Mouse (Mus musculus) CH12.LX (cell line): Measurements from ENCODE around the gene Akap2. TPM values are rescaled to one million over a fixed set of nuclear protein-coding genes. Genes with fewer than 3 reads are reported as not detected.

ENCODE experiments used
- DNase-seq: peaks from one replicate; pipeline ENCODE4 v3.0.0-alpha.2; 2013; ENCODE audit errors: extremely low read depth
- H3K27ac ChIP-seq: 2 replicates; pipeline ENCODE4 v1.5.1; 2012; ENCODE audit warnings: low read depth, mild to moderate bottlenecking, control low read depth, moderate library complexity; ENCODE audit not compliant: insufficient read depth
- H3K27me3 ChIP-seq: replicated peaks from 2 replicates; pipeline ENCODE3; 2012; ENCODE audit warnings: inconsistent platforms
- H3K36me3 ChIP-seq, 2 experiments: replicated peaks in 1 of 2; 2 replicates each; pipeline versions ENCODE3 to v1.6.1; 2012; ENCODE audit warnings: inconsistent platforms in 1 of 2, low read length in 1 of 2, mild to moderate bottlenecking in 1 of 2, mixed read lengths in 1 of 2, moderate library complexity in 1 of 2; ENCODE audit not compliant: control insufficient read depth in 1 of 2, insufficient read depth in 1 of 2
- H3K4me1 ChIP-seq, 2 experiments: 2 replicates each; pipeline ENCODE4 v1.6.1; 2012; ENCODE audit warnings: inconsistent platforms in 1 of 2, moderate library complexity in 1 of 2; ENCODE audit not compliant: insufficient read depth in 2 of 2, control insufficient read depth in 1 of 2
- H3K4me2 ChIP-seq: 2 replicates; pipeline ENCODE4 v1.6.1; 2012; ENCODE audit warnings: low read depth, mild to moderate bottlenecking, control low read depth; ENCODE audit not compliant: poor library complexity, insufficient read depth, severe bottlenecking
- H3K4me3 ChIP-seq, 3 experiments: fragments of 150-350 bp in 1 of 3; sonication (generic) in 1 of 3; replicated peaks in 1 of 3; 2 replicates each; pipeline versions ENCODE3 to v1.5.1; 2011 to 2012; ENCODE audit warnings: low read depth in 2 of 3, low read length in 2 of 3, mild to moderate bottlenecking in 2 of 3, moderate library complexity in 2 of 3, control low read depth in 1 of 3, improper control_type of control experiment in 1 of 3, inconsistent platforms in 1 of 3, mixed read lengths in 1 of 3; ENCODE audit not compliant: poor library complexity in 1 of 3
- H3K79me2 ChIP-seq: replicated peaks from 2 replicates; pipeline ENCODE4 v1.6.1; 2012; ENCODE audit warnings: mild to moderate bottlenecking, moderate library complexity; ENCODE audit not compliant: control insufficient read depth, poor library complexity, insufficient read depth, severe bottlenecking; ENCODE audit errors: extremely low read depth
- H3K9ac ChIP-seq: 2 replicates; pipeline ENCODE4 v1.6.1; 2012; ENCODE audit warnings: low read depth, mild to moderate bottlenecking, control low read depth, moderate library complexity; ENCODE audit not compliant: insufficient read depth
- H3K9me3 ChIP-seq: replicated peaks from 2 replicates; pipeline ENCODE3; 2012; ENCODE audit warnings: low read length, inconsistent platforms, mixed read lengths
- CTCF ChIP-seq, 2 experiments: IDR thresholded peaks in 1 of 2; conservative IDR thresholded peaks in 1 of 2; 2 replicates each; pipeline ENCODE4 v1.5.1; 2011 to 2012; ENCODE audit warnings: low read depth in 2 of 2, low read length in 2 of 2, improper control_type of control experiment in 1 of 2, inconsistent platforms in 1 of 2, mild to moderate bottlenecking in 1 of 2, moderate library complexity in 1 of 2
- ELF1 ChIP-seq: IDR thresholded peaks from 2 replicates; pipeline ENCODE4 v1.6.1; 2014; ENCODE audit warnings: low read depth, mild to moderate bottlenecking, inconsistent platforms, low read length, improper control_type of control experiment
- EP300 ChIP-seq: IDR thresholded peaks from 2 replicates; pipeline ENCODE4 v1.6.1; 2011; ENCODE audit warnings: low read length, improper control_type of control experiment
- ETS1 ChIP-seq: conservative IDR thresholded peaks from 2 replicates; pipeline ENCODE4 v1.6.1; 2012; ENCODE audit warnings: low read depth, mild to moderate bottlenecking, inconsistent platforms, low read length, improper control_type of control experiment, moderate library complexity
- JUN ChIP-seq: IDR thresholded peaks from 2 replicates; pipeline ENCODE4 v1.6.1; 2011; ENCODE audit warnings: low read depth, mild to moderate bottlenecking, low read length, improper control_type of control experiment, moderate library complexity; ENCODE audit not compliant: insufficient read depth
- MAFK ChIP-seq: IDR thresholded peaks from 2 replicates; pipeline ENCODE4 v1.6.1; 2011; ENCODE audit warnings: low read length, improper control_type of control experiment; ENCODE audit not compliant: insufficient replicate concordance
- MAZ ChIP-seq: IDR thresholded peaks from 2 replicates; pipeline ENCODE4 v1.6.1; 2012; ENCODE audit warnings: low read depth, mild to moderate bottlenecking, inconsistent platforms, low read length, improper control_type of control experiment, moderate library complexity
- MXI1 ChIP-seq: IDR thresholded peaks from 2 replicates; pipeline ENCODE4 v1.6.1; 2011; ENCODE audit warnings: mild to moderate bottlenecking, low read depth, low read length, improper control_type of control experiment
- MYC ChIP-seq: IDR thresholded peaks from 2 replicates; pipeline ENCODE4 v1.6.1; 2011; ENCODE audit warnings: low read depth, mild to moderate bottlenecking, improper control_type of control experiment, low read length
- NRF1 ChIP-seq: IDR thresholded peaks from 2 replicates; pipeline ENCODE4 v1.6.1; 2014; ENCODE audit warnings: low read depth, mild to moderate bottlenecking, inconsistent platforms, low read length, improper control_type of control experiment, moderate library complexity
- RCOR1 ChIP-seq: conservative IDR thresholded peaks from 2 replicates; pipeline ENCODE4 v1.6.1; 2012; ENCODE audit warnings: low read depth, mild to moderate bottlenecking, inconsistent platforms, low read length, improper control_type of control experiment
- SIN3A ChIP-seq: IDR thresholded peaks from 2 replicates; pipeline ENCODE4 v1.6.1; 2012; ENCODE audit warnings: low read length, improper control_type of control experiment, inconsistent platforms
- TCF12 ChIP-seq: IDR thresholded peaks from 2 replicates; pipeline ENCODE4 v1.6.1; 2014; ENCODE audit warnings: low read depth, mild to moderate bottlenecking, inconsistent platforms, low read length, improper control_type of control experiment
- USF1 ChIP-seq: IDR thresholded peaks from 2 replicates; pipeline ENCODE4 v1.6.1; 2014; ENCODE audit warnings: low read depth, mild to moderate bottlenecking, inconsistent platforms, low read length, improper control_type of control experiment
- USF2 ChIP-seq: conservative IDR thresholded peaks from 2 replicates; pipeline ENCODE4 v1.6.1; 2011; ENCODE audit warnings: low read depth, low read length, improper control_type of control experiment
- ZNF384 ChIP-seq: IDR thresholded peaks from 2 replicates; pipeline ENCODE4 v1.6.1; 2012; ENCODE audit warnings: low read depth, low read length, improper control_type of control experiment, inconsistent platforms
- dilution Hi-C: fragments of 300-500 bp; cut with MboI; formaldehyde crosslinking; loops from 2 replicates; pipeline ENCODE4 v1.14.3; 2020; ENCODE audit warnings: low sequenced_read_pairs; ENCODE audit not compliant: extremely low pct_unique_long_range_greater_than_20kb, extremely low pct_ligation_motif_present
- in situ Hi-C: fragments of 300-500 bp; cut with MboI; formaldehyde crosslinking; loops from 3 replicates; pipeline ENCODE4 v1.14.3; 2019; ENCODE audit warnings: low sequenced_read_pairs, low pct_ligation_motif_present, low pct_unique_long_range_greater_than_20kb, mixed read lengths
- polyA plus RNA-seq: library from polyadenylated mRNA; unstranded; fragments of >175 nt; gene quantifications from 2 replicates; pipeline ENCODE4 v1.2.1, GENCODE M21; 2012; ENCODE audit warnings: low read depth; ENCODE audit not compliant: insufficient read length
- total RNA-seq, 2 experiments: library from RNA; depleted of rRNA; stranded (reverse); fragments of 300-350 nt in 1 of 2; fragments of >200 nt in 1 of 2; gene quantifications; 2 replicates each; pipeline ENCODE4 v1.2.3; 2012 to 2014

Akap2 gene
- total and polyA plus RNA-seq, 3 experiments: 0.25 TPM; not detected in 2

GRCm38 (mm10) chr4:57782549-57783390 lies 65.3 kb downstream of the Akap2 start:
- no peak for DNase-seq
- Histone ChIP-seq H3K9ac (no peak overlapping the region), H3K79me2 (no peaks in the 10 kb centered on the region), H3K9me3 (no peaks in the 10 kb centered on the region), H3K36me3 (no peaks in the 10 kb centered on the region), H3K4me1 (peaks cover 4 to 16% of the 10 kb centered on the region in 2 experiments), H3K4me3 (no peak overlapping the region), H3K27ac (no peak overlapping the region), H3K4me2 (no peak overlapping the region), H3K27me3 (no peaks in the 10 kb centered on the region)
- TF ChIP-seq MAZ (no peak), MXI1 (no peak), USF2 (no peak), EP300 (no peak), MYC (no peak), SIN3A (no peak), NRF1 (no peak), MAFK (no peak), USF1 (no peak), CTCF (conservative IDR thresholded peaks at IDR 0.05 in 1 of 2, IDR thresholded peaks at IDR 0.05 in 1 of 2; ENCODE audit: low read depth in 2 of 2, low read length in 2 of 2) (no peak), ETS1 (no peak), ZNF384 (no peak), TCF12 (no peak), RCOR1 (no peak), ELF1 (no peak), JUN (no peak)
- in situ Hi-C loops: no loop called here
- dilution Hi-C loops: no loop called here

DNA sequence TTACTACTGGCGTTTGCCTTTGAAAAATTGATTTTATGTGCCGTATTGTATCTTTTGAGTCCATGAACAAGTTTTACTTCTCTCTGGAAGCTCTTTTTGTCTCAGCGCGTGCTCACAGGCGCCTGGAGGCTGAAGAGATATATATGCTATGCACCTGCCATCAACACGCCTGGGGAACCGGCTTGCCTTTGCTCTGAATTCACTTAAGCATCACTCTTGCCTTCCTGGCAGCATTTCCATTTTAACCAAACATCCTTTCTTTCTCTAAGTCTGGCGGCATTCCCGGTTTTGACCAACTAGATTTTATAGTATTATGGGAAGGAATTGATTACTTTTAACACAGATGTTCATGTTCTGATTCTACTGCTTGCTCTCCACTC lies 65.9 kb downstream of the Akap2 start:
- in situ Hi-C loops (no loop called here), dilution Hi-C loops (no loop called here)
- H3K9ac ChIP-seq: no peak overlapping the region
- no peak overlapping the region for H3K4me3 ChIP-seq
- no peaks in the 10 kb centered on the region for H3K36me3 ChIP-seq
- no peak overlapping the region for H3K4me2 ChIP-seq
- no peak overlapping the region for H3K27ac ChIP-seq
- H3K27me3 ChIP-seq: no peaks in the 10 kb centered on the region
- no peaks in the 10 kb centered on the region for H3K9me3 ChIP-seq
- DNase-seq: no peak
- no peak for TF ChIP-seq EP300
- no peaks in the 10 kb centered on the region for H3K79me2 ChIP-seq
- H3K4me1 ChIP-seq: peaks cover 4 to 16% of the 10 kb centered on the region in 2 experiments
